In genomic region chr14:76503231-76503851, GRCm38 (mm10) we compare ENCODE assay signal across 7 mouse cellular contexts. TPM values are rescaled to one million over a fixed set of nuclear protein-coding genes. Genes with fewer than 3 reads are reported as not detected.
DNase-seq lines count a peak whose midpoint lies in the region; ATAC-seq and TF ChIP-seq lines count a peak whose summit lies in the region.

No protein-coding gene starts in this region.

- no peak for ATAC-seq in embryonic facial prominence, embryonic 12.5 days (ENCODE audit: insufficient number of reproducible peaks, insufficient read depth, low FRiP score, low TSS enrichment)
- no peak for ATAC-seq in hindbrain, embryonic 13.5 days (ENCODE audit: low FRiP score)
- peak; percentile 44 for ATAC-seq in megakaryocyte progenitor cell, adult 5-6 weeks (replicated peaks; ENCODE audit: poor library complexity)
- ATAC-seq in stomach, embryonic 15.5 days (ENCODE audit: insufficient read depth, low FRiP score, low read depth) = no peak

- in situ Hi-C loops in ES-E14 (cut with MboI; ENCODE audit: low sequenced_read_pairs in 2 of 2, unreplicated experiment in 2 of 2) = loop anchor here (10.0 to 25.0 kb wide), 3 partner anchors 371 to 501 kb away; no protein-coding TSS in a partner anchor

- H3K27me3 ChIP-seq in embryonic facial prominence, embryonic 12.5 days = no peaks in the 10 kb centered on the region
- no peaks in the 10 kb centered on the region for H3K27me3 ChIP-seq in hindbrain, embryonic 13.5 days
- H3K27me3 ChIP-seq in stomach, embryonic 15.5 days (replicated peaks) = no peaks in the 10 kb centered on the region

- H3K9me3 ChIP-seq in ES-E14 (ENCODE audit: control insufficient read depth, insufficient read depth, low read depth, low read length) = no peaks in the 10 kb centered on the region
- no peaks in the 10 kb centered on the region for H3K9me3 ChIP-seq in embryonic facial prominence, embryonic 12.5 days
- H3K9me3 ChIP-seq in hindbrain, embryonic 13.5 days = no peaks in the 10 kb centered on the region
- no peaks in the 10 kb centered on the region for H3K9me3 ChIP-seq in stomach, embryonic 15.5 days

- H3K36me3 ChIP-seq in ES-E14 (ENCODE audit: control insufficient read depth, insufficient read depth, low read length, poor library complexity, severe bottlenecking) = peaks cover 19% of the 10 kb centered on the region
- peaks cover 19% of the 10 kb centered on the region for H3K36me3 ChIP-seq in embryonic facial prominence, embryonic 12.5 days
- H3K36me3 ChIP-seq in hindbrain, embryonic 13.5 days = peaks cover 20% of the 10 kb centered on the region
- peaks cover 9% of the 10 kb centered on the region; the same call in 1 of the 2 replicates for H3K36me3 ChIP-seq in stomach, embryonic 15.5 days

- peaks cover 0 to 1% of the 10 kb centered on the region in 2 experiments; a peak in 2 of 4 replicates for H3K4me1 ChIP-seq in ES-E14 (ENCODE audit: control insufficient read depth in 2 of 2, insufficient read depth in 2 of 2, low read length in 2 of 2, poor library complexity in 1 of 2)
- H3K4me1 ChIP-seq in embryonic facial prominence, embryonic 12.5 days = peaks cover 22% of the 10 kb centered on the region
- peaks cover 35% of the 10 kb centered on the region for H3K4me1 ChIP-seq in hindbrain, embryonic 13.5 days (replicated peaks)
- H3K4me1 ChIP-seq in stomach, embryonic 15.5 days = peaks cover 23% of the 10 kb centered on the region

- no peak overlapping the region; the same call in 1 of the 2 replicates for H3K27ac ChIP-seq in ES-E14 (ENCODE audit: insufficient read depth, low read depth, low read length, poor library complexity, severe bottlenecking)
- H3K27ac ChIP-seq in embryonic facial prominence, embryonic 12.5 days = peak overlapping the region; percentile 100
- peak overlapping the region; percentile 99 for H3K27ac ChIP-seq in hindbrain, embryonic 13.5 days
- H3K27ac ChIP-seq in stomach, embryonic 15.5 days = peak overlapping the region; percentile 100; the same call in 1 of the 2 replicates

- H3K4me2 ChIP-seq in embryonic facial prominence, embryonic 12.5 days (replicated peaks) = peak overlapping the region; percentile 93
- H3K4me2 ChIP-seq in hindbrain, embryonic 13.5 days = peak overlapping the region; percentile 99
- H3K4me2 ChIP-seq in stomach, embryonic 15.5 days = peak overlapping the region; percentile 86

- DNase-seq in CD4-positive, CD25-positive, alpha-beta regulatory T cell, adult 2 months (ENCODE audit: low read depth, low spot score) = peak; percentile 75
- no peak for DNase-seq in ES-E14 (ENCODE audit: low read depth, low spot score)
- no peak for DNase-seq in testis, postnatal 10 days (ENCODE audit: low spot score)

- peak overlapping the region; percentile 13 to 94; a peak in 2 of 4 replicates for H3K4me3 ChIP-seq in ES-E14 (ENCODE audit: insufficient read depth in 1 of 2, low read depth in 1 of 2, low read length in 2 of 2, poor library complexity in 1 of 2, severe bottlenecking in 1 of 2)
- H3K4me3 ChIP-seq in embryonic facial prominence, embryonic 12.5 days = peak overlapping the region; percentile 83
- peak overlapping the region; percentile 59 for H3K4me3 ChIP-seq in hindbrain, embryonic 13.5 days
- H3K4me3 ChIP-seq in stomach, embryonic 15.5 days (replicated peaks) = peak overlapping the region; percentile 75

- WGBS in embryonic facial prominence, embryonic 12.5 days = 6% methylated on average over 13 of the region's 13 CpGs
- WGBS in hindbrain, embryonic 13.5 days = 6% methylated on average over 13 of the region's 13 CpGs
- WGBS in stomach, embryonic 15.5 days = 9% methylated on average over 13 of the region's 13 CpGs

- H3K9ac ChIP-seq in ES-E14 (ENCODE audit: insufficient read depth, low read depth, low read length, poor library complexity, severe bottlenecking) = no peak overlapping the region
- no peak overlapping the region for H3K9ac ChIP-seq in embryonic facial prominence, embryonic 12.5 days
- H3K9ac ChIP-seq in hindbrain, embryonic 13.5 days = peak overlapping the region; percentile 95
- H3K9ac ChIP-seq in stomach, embryonic 15.5 days = no peak overlapping the region

TF ChIP-seq in ES-E14, 5 proteins besides CTCF, POLR2A, EP300 and RAD21:
- TF ChIP-seq CHD2 (IDR thresholded peaks at IDR 0.05; ENCODE audit: low read depth, low read length) (no peak), MAFK (IDR thresholded peaks at IDR 0.05; ENCODE audit: insufficient read depth, low read depth, low read length) (no peak), ZNF384 (IDR thresholded peaks at IDR 0.05; ENCODE audit: low read depth, low read length) (no peak), HCFC1 (IDR thresholded peaks at IDR 0.05; ENCODE audit: borderline replicate concordance, insufficient read depth, low read length) (no peak), ZC3H11A (IDR thresholded peaks at IDR 0.05; ENCODE audit: borderline replicate concordance, low read depth, low read length) (peak; percentile 91)

RNA-seq across cellular contexts. Expression of gene Serp2, which starts 53.3 kb away (rescaled TPM):
- 3.2 and 3.5 TPM in 2 replicates for total RNA-seq in ES-E14 (2012; rRNA removed)
- 23.3 and 24.3 TPM in 2 replicates for polyA plus RNA-seq in embryonic facial prominence, embryonic 12.5 days (2016; fragmentation: Nextera tagmentation; extraction: Ambion mirVana)
- polyA plus RNA-seq in hindbrain, embryonic 13.5 days (2015; fragmentation: Nextera tagmentation; extraction: Ambion mirVana) = 128 and 133 TPM in 2 replicates
- not detected in 2 replicates for total RNA-seq in megakaryocyte progenitor cell, adult 5-6 weeks (2015)
- not detected in 2 replicates for total RNA-seq in megakaryocyte progenitor cell, adult 5-6 weeks (2017)
- 9.0 and 9.2 TPM in 2 replicates for polyA plus RNA-seq in stomach, embryonic 15.5 days (2015; fragmentation: Nextera tagmentation; extraction: Ambion mirVana)
